Mouse (Mus musculus): Measurements from ENCODE around the gene C130060K24Rik. TPM values are rescaled to one million over a fixed set of nuclear protein-coding genes. Genes with fewer than 3 reads are reported as not detected.

C130060K24Rik gene
- polyA plus RNA-seq, 1 experiment, result not detected

DNA sequence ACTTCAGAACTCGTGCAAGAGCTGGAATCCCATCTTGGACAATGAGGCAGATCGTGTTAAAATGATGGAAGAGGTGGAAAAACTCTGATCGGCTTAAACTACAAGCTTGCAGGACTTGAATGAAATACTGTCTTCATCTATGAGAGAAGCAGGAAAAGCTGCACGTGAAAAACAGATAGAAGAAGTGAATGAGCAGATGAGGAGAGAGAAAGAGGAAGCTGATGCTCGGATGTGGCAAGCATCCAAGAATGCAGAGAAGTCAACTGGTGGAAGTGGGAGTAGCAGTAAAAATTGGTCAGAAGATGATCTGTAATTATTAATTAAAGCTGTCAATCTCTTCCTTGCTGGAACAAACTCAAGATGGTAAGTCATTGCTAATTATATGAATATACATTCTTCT, 52.3 kb downstream of the C130060K24Rik start:
- Histone ChIP-seq H3K36me3 (replicated peaks; ENCODE audit: low read length) (no peaks in the 10 kb centered on the region), H3K27me3 (replicated peaks) (no peaks in the 10 kb centered on the region), H3K4me1 (no peaks in the 10 kb centered on the region), H3K9me3 (no peaks in the 10 kb centered on the region), H3K4me3 (replicated peaks) (no peak overlapping the region)
- TF ChIP-seq GATA1 (IDR thresholded peaks at IDR 0.05; ENCODE audit: borderline replicate concordance, low read length), result no peak
- TF ChIP-seq FLI1 (IDR thresholded peaks at IDR 0.05; ENCODE audit: low read length), result no peak

DNA sequence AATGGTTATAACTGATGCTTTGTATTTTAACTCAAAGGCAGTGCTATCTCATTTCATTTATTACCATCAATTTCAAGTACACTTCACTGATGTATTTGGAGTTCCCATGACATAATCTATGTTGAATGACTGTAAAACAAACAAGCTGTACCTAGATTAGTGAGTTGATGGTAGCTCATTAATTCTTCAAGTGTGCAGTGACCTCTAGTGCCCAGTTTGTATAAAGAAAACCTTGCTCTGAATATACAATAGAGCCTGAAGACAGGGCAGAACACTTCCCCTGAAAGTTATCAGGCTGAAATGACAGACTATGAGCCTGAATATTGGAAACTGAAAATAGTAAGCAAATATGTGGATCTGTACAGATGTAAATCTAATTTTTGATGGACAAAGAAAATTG, 72.6 kb downstream of the C130060K24Rik start:
- Histone ChIP-seq H3K4me3 (replicated peaks) (no peak overlapping the region), H3K9me3 (no peaks in the 10 kb centered on the region), H3K4me1 (no peaks in the 10 kb centered on the region), H3K27me3 (replicated peaks) (no peaks in the 10 kb centered on the region), H3K36me3 (replicated peaks; ENCODE audit: low read length) (no peaks in the 10 kb centered on the region)
- no peak for TF ChIP-seq FLI1 (IDR thresholded peaks at IDR 0.05; ENCODE audit: low read length)
- no peak for TF ChIP-seq GATA1 (IDR thresholded peaks at IDR 0.05; ENCODE audit: borderline replicate concordance, low read length)

DNA sequence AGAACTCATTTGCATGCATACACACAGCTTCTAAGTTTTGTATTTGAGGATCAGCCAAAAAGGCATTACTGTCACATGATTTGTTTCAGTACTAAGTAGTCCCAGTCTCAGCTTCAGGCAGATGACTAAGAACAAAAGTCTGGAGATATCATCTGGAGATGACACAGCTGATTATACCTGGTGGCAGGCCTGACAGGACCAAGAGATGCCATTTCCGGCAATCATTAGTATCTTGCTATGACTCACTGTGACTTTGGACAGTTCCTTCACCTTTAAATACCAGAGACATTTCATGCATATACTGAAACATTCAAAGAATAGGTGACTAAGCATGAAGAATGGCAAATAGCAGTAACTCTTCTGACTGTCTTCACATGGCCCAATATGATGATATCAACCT, 84.4 kb downstream of the C130060K24Rik start:
- Histone ChIP-seq H3K36me3 (replicated peaks; ENCODE audit: low read length) (no peaks in the 10 kb centered on the region), H3K4me1 (no peaks in the 10 kb centered on the region), H3K4me3 (replicated peaks) (no peak overlapping the region), H3K27me3 (replicated peaks) (no peaks in the 10 kb centered on the region), H3K9me3 (no peaks in the 10 kb centered on the region)
- TF ChIP-seq FLI1 (IDR thresholded peaks at IDR 0.05; ENCODE audit: low read length), result no peak
- no peak for TF ChIP-seq GATA1 (IDR thresholded peaks at IDR 0.05; ENCODE audit: borderline replicate concordance, low read length)

DNA sequence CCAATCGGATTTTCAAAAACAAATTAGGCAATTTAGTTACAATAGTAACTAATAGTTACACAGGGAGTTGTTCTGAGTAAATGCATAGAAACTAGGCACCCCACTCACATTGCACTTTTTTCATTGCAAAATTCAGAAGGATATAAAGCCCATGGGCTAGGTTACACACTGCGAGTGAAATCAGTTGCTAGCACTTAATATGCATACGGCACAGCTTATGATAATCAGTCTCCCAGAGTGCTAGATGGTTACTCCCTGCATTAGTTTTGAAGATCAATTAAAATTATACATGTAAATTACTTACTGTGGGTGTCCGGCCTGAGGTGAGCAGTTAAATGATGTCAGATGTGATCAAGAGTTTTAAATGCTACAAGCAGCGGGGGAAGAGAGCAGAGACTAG, 89.4 kb downstream of the C130060K24Rik start:
- H3K36me3 ChIP-seq (replicated peaks; ENCODE audit: low read length), result no peaks in the 10 kb centered on the region
- no peak for TF ChIP-seq GATA1 (IDR thresholded peaks at IDR 0.05; ENCODE audit: borderline replicate concordance, low read length)
- TF ChIP-seq FLI1 (IDR thresholded peaks at IDR 0.05; ENCODE audit: low read length), result no peak

DNA sequence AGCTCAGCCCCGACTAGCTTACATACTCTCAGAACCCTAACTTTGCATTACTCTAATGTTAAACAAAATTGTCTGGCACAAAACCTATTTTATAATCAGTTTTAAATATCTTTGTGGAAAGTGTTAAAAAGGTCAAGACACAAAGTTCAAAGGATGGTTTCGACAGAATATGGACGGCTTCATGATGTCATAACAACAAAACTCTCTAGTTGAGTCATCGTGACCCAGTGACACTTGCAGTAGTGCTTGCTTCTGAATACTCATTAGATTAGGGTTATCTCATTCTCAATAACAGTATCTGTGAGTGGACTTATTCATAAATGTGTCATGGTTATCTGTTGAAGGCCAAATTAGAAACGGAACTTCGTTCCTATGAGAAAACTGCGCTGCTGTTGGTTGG, 91.5 kb downstream of the C130060K24Rik start:
- Histone ChIP-seq H3K36me3 (replicated peaks; ENCODE audit: low read length) (no peaks in the 10 kb centered on the region), H3K9me3 (no peaks in the 10 kb centered on the region), H3K4me1 (no peaks in the 10 kb centered on the region), H3K27me3 (replicated peaks) (no peaks in the 10 kb centered on the region), H3K4me3 (replicated peaks) (no peak overlapping the region)
- TF ChIP-seq FLI1 (IDR thresholded peaks at IDR 0.05; ENCODE audit: low read length) (no peak), GATA1 (IDR thresholded peaks at IDR 0.05; ENCODE audit: borderline replicate concordance, low read length) (no peak)

More for the DNA sequence above, 89.4 kb downstream of the C130060K24Rik start:
- Histone ChIP-seq H3K27me3 (replicated peaks) (no peaks in the 10 kb centered on the region), H3K9me3 (no peaks in the 10 kb centered on the region), H3K4me1 (no peaks in the 10 kb centered on the region), H3K4me3 (replicated peaks) (no peak overlapping the region)

GRCm38 (mm10) chr6:65498786-65499185, 117.9 kb downstream of the C130060K24Rik start:
- Histone ChIP-seq H3K9me3 (no peaks in the 10 kb centered on the region), H3K4me1 (no peaks in the 10 kb centered on the region), H3K36me3 (replicated peaks; ENCODE audit: low read length) (no peaks in the 10 kb centered on the region), H3K27me3 (replicated peaks) (no peaks in the 10 kb centered on the region), H3K4me3 (replicated peaks) (no peak overlapping the region)
- no peak for TF ChIP-seq FLI1 (IDR thresholded peaks at IDR 0.05; ENCODE audit: low read length)
- no peak for TF ChIP-seq GATA1 (IDR thresholded peaks at IDR 0.05; ENCODE audit: borderline replicate concordance, low read length)

Other genes with a start within 250 kb of the C130060K24Rik start
- gene Hpgds, start 236.2 kb upstream of the C130060K24Rik start, polyA plus RNA-seq (2012; ENCODE audit: insufficient read depth, low replicate concordance), result 2.2 TPM in 1 of 2 replicates, not detected in the other
- 0.20 TPM in 1 of 2 replicates, not detected in the other for gene Tnip3, start 144.2 kb downstream of the C130060K24Rik start, polyA plus RNA-seq (2012; ENCODE audit: insufficient read depth, low replicate concordance)